Mouse (Mus musculus) fibroblast of lung, adult 2 months (primary cell): ENCODE measurements at regions not wholly inside any gene's neighbourhood (a gene's known extent, or its start where the extent isn't known, plus 50 kb on each side); places are given as distances from the start of the nearest gene placed in this dataset.

Experiments
- DNase-seq: peaks from one replicate; pipeline ENCODE4 v3.0.0-alpha.2; 2011; ENCODE audit warnings: low read depth

- DNase-seq, result no peak
Measured at GRCm38 (mm10) chr2:178712391-178712892, 282.1 kb downstream of the Cdh26 start.

GRCm38 (mm10) chr2:178715500-178716245, 285.3 kb downstream of the Cdh26 start:
- no peak for DNase-seq

GRCm38 (mm10) chr2:178718048-178718447, 287.7 kb downstream of the Cdh26 start:
- no peak for DNase-seq

GRCm38 (mm10) chr2:178723455-178723854, 293.1 kb downstream of the Cdh26 start:
- no peak for DNase-seq

- no peak for DNase-seq
Measured at GRCm38 (mm10) chr2:178724228-178724627, 293.9 kb downstream of the Cdh26 start.

GRCm38 (mm10) chr2:178727930-178728793, 297.8 kb downstream of the Cdh26 start:
- no peak for DNase-seq

GRCm38 (mm10) chr2:178728794-178729120, 298.4 kb downstream of the Cdh26 start:
- DNase-seq, result no peak

- DNase-seq, result no peak
Measured at GRCm38 (mm10) chr2:178735099-178735498, 304.8 kb downstream of the Cdh26 start.

GRCm38 (mm10) chr2:178744617-178745016, 314.3 kb downstream of the Cdh26 start:
- no peak for DNase-seq

- no peak for DNase-seq
Measured at GRCm38 (mm10) chr2:178745296-178746015, 315.1 kb downstream of the Cdh26 start.

GRCm38 (mm10) chr2:178751247-178751646, 320.9 kb downstream of the Cdh26 start:
- DNase-seq, result no peak

GRCm38 (mm10) chr2:178758366-178758765, 328.0 kb downstream of the Cdh26 start:
- no peak for DNase-seq

GRCm38 (mm10) chr2:178768526-178768925, 338.2 kb downstream of the Cdh26 start:
- no peak for DNase-seq

- DNase-seq, result no peak
Measured at GRCm38 (mm10) chr2:178769001-178769400, 338.7 kb downstream of the Cdh26 start.

- DNase-seq, result no peak
Measured at GRCm38 (mm10) chr2:178771435-178771834, 341.1 kb downstream of the Cdh26 start.

GRCm38 (mm10) chr2:178771881-178772280, 341.6 kb downstream of the Cdh26 start:
- no peak for DNase-seq

GRCm38 (mm10) chr2:178784822-178785589, 354.7 kb downstream of the Cdh26 start:
- no peak for DNase-seq

- DNase-seq, result no peak
Measured at GRCm38 (mm10) chr2:178785843-178786242, 355.5 kb downstream of the Cdh26 start.

- no peak for DNase-seq
Measured at GRCm38 (mm10) chr2:178795841-178796240, 365.5 kb downstream of the Cdh26 start.

- no peak for DNase-seq
Measured at GRCm38 (mm10) chr2:178801464-178801863, 371.1 kb downstream of the Cdh26 start.

- DNase-seq, result no peak
Measured at GRCm38 (mm10) chr2:178805283-178805682, 375.0 kb downstream of the Cdh26 start.

- no peak for DNase-seq
Measured at GRCm38 (mm10) chr2:178821552-178821951, 391.2 kb downstream of the Cdh26 start.
